Mouse (Mus musculus) inflammation-experienced regulatory T-cells, adult 16 weeks (primary cell): ENCODE measurements around the gene Tceal7. TPM values are rescaled to one million over a fixed set of nuclear protein-coding genes. Genes with fewer than 3 reads are reported as not detected.

Experiments
- polyA plus RNA-seq: library from polyadenylated mRNA; unstranded; fragments of 100-300 nt; shearing (Covaris generic); gene quantifications from one replicate; pipeline ENCODE4 v1.2.1, GENCODE M21; 2017

Gene Tceal7
- not detected for polyA plus RNA-seq

GRCm38 (mm10) chrX:136214729-136215677, at the start of gene Tceal7, which contains the start of gene Bex1:
Tceal7 (plus strand) TSS chrX:136214779.
Bex1 (minus strand) TSS chrX:136215513.

GRCm38 (mm10) chrX:136172118-136172551, 42.4 kb upstream of the Tceal7 start, which contains the start of gene Tceal8:
Tceal8 (minus strand) TSS chrX:136172342.

GRCm38 (mm10) chrX:136203664-136204066, 10.9 kb upstream of the Tceal7 start, which contains the start of gene Tceal5:
Tceal5 (minus strand) TSS chrX:136203876.

GRCm38 (mm10) chrX:136244574-136245229, 30.1 kb downstream of the Tceal7 start, which contains the start of gene Tceal9:
Tceal9 (plus strand) TSS chrX:136245079.

GRCm38 (mm10) chrX:136269743-136270392, 55.3 kb downstream of the Tceal7 start, which contains the start of gene Bex3:
Bex3 (plus strand) TSS chrX:136270253.

Other genes starting within 250 kb of the Tceal7 start
- gene Arxes2, start 221.0 kb upstream of the Tceal7 start, polyA plus RNA-seq: 8.1 TPM
- gene Arxes1, start 181.4 kb upstream of the Tceal7 start, polyA plus RNA-seq: not detected
- 2.2 TPM for gene Bex2, start 146.5 kb upstream of the Tceal7 start, polyA plus RNA-seq
- not detected for gene Nxf3, start 129.5 kb upstream of the Tceal7 start, polyA plus RNA-seq
- gene Bex4, start 75.8 kb upstream of the Tceal7 start, polyA plus RNA-seq: not detected
- 1.0 TPM for gene Tceal8, start 42.4 kb upstream of the Tceal7 start, polyA plus RNA-seq
- gene Tceal5, start 10.9 kb upstream of the Tceal7 start, polyA plus RNA-seq: not detected
- not detected for gene Bex1, start 734 bp downstream of the Tceal7 start, polyA plus RNA-seq
- gene Tceal9, start 30.3 kb downstream of the Tceal7 start, polyA plus RNA-seq: 56.0 TPM
- 104 TPM for gene Bex3, start 55.5 kb downstream of the Tceal7 start, polyA plus RNA-seq